Mouse (Mus musculus) ES-E14 (cell line): ENCODE data around the gene Cars2.

Experiments used
- CHD2 ChIP-seq: IDR thresholded peaks from 2 replicates; pipeline ENCODE4 v1.6.1; 2014; ENCODE audit warnings: mild to moderate bottlenecking, low read depth, low read length, inconsistent platforms
- HCFC1 ChIP-seq: IDR thresholded peaks from 2 replicates; pipeline ENCODE4 v1.6.1; 2012; ENCODE audit warnings: low read length, inconsistent platforms, borderline replicate concordance; ENCODE audit not compliant: insufficient read depth
- MAFK ChIP-seq: IDR thresholded peaks from 2 replicates; pipeline ENCODE4 v1.6.1; 2014; ENCODE audit warnings: mild to moderate bottlenecking, low read depth, low read length, inconsistent platforms; ENCODE audit not compliant: insufficient read depth
- ZC3H11A ChIP-seq: IDR thresholded peaks from 2 replicates; pipeline ENCODE4 v1.6.1; 2012; ENCODE audit warnings: low read depth, mild to moderate bottlenecking, inconsistent platforms, low read length, borderline replicate concordance

DNA sequence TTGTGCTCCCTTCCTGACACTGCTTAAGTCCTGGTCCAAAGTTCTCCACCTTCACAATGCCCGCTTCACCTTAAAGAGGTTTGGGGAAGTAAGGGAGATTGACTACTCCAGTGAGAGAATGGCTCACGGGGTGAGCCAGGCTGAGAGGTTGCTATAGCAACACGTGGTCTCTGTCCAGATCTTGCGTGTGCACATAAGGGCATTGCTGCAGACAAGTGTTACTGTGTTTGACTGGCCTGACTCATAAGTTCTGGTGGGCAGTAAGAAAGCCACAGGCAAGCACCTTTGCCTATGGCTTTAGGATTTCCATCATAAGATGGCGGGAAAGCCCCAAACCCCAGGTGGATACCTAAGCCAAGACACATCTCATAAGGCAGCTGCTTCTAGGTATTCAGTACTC lies 13.7 kb upstream of the Cars2 start:
- TF ChIP-seq CHD2 (no peak), MAFK (no peak), ZC3H11A (no peak), HCFC1 (no peak)
